Mouse (Mus musculus): ENCODE data around the gene Gjb1. TPM values are rescaled to one million over a fixed set of nuclear protein-coding genes. Genes with fewer than 3 reads are reported as not detected.

The Gjb1 gene
- total and polyA plus RNA-seq, 3 experiments: not detected

DNA sequence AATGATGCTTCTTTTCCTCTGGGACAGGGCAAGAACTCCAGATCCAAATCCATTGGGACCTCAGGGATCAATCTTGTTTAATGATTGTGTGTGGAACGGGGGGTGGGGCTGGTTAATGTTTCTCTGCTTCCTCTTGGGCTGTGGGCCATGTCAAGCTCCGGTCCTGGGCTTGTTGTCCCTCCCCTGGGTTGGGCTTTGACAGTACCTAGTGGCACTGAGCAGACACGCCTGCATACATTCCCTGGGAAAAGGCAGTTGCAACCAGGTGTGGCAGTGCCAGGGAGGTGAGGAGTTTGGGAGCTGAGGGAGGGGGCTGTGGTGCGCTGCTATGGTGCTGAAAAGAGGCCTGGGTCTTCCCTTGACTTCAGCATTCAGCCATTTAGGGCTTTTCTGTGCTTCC lies 898 bp downstream of the Gjb1 start:
- no peak for TF ChIP-seq TAL1 (conservative IDR thresholded peaks at IDR 0.05; ENCODE audit: low read depth, low read length)
- TF ChIP-seq POLR2AphosphoS5 (IDR thresholded peaks at IDR 0.05; ENCODE audit: insufficient replicate concordance, low read depth, low read length): no peak
- TF ChIP-seq CTCF (IDR thresholded peaks at IDR 0.05; ENCODE audit: low read depth, low read length): no peak
- no peak for TF ChIP-seq GATA1 (IDR thresholded peaks at IDR 0.05; ENCODE audit: borderline replicate concordance, low read length)
- no peak for TF ChIP-seq GATA2 (IDR thresholded peaks at IDR 0.05; ENCODE audit: borderline replicate concordance, low read depth, low read length)
- ATAC-seq (ENCODE audit: extremely low read depth, insufficient number of reproducible peaks, low FRiP score, poor library complexity, severe bottlenecking) (no peak), DNase-seq (ENCODE audit: low spot score) (no peak)
- peaks cover 12% of the 10 kb centered on the region for H3K27me3 ChIP-seq (ENCODE audit: insufficient read depth, low read length)
- H3K36me3 ChIP-seq (replicated peaks): no peaks in the 10 kb centered on the region
- no peaks in the 10 kb centered on the region for H3K9me3 ChIP-seq (replicated peaks)
- no peaks in the 10 kb centered on the region for H3K4me1 ChIP-seq (ENCODE audit: insufficient read depth, low read depth, low read length)
- H3K4me3 ChIP-seq (ENCODE audit: low read depth, low read length): no peak overlapping the region

DNA sequence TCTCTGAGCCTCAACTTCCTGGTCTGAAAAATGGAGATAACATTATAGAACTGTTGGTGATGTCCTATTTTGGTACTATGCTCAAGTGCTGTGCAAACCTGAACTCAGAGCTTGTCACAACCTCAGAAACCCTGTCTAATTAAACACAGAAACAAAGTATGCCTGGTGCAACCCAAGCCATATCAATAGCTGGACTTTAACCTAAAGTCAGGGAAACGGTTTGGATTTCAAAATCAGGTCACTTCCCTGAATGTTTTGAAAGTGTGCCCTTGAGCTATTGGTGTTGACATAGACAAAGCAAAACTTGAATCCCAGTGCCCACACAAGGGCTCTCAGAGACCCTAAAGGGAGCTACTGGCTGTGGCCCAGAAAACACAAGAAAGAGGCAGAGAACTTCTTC lies 3.6 kb downstream of the Gjb1 start:
- no peak for DNase-seq (ENCODE audit: low spot score)
- ATAC-seq (ENCODE audit: extremely low read depth, insufficient number of reproducible peaks, low FRiP score, poor library complexity, severe bottlenecking): no peak
- Histone ChIP-seq H3K4me1 (ENCODE audit: insufficient read depth, low read depth, low read length) (no peaks in the 10 kb centered on the region), H3K9me3 (replicated peaks) (no peaks in the 10 kb centered on the region), H3K4me3 (ENCODE audit: low read depth, low read length) (no peak overlapping the region), H3K36me3 (replicated peaks) (no peaks in the 10 kb centered on the region), H3K27me3 (ENCODE audit: insufficient read depth, low read length) (peaks cover 15% of the 10 kb centered on the region)
- TF ChIP-seq CTCF (IDR thresholded peaks at IDR 0.05; ENCODE audit: low read depth, low read length): no peak
- TF ChIP-seq GATA1 (IDR thresholded peaks at IDR 0.05; ENCODE audit: borderline replicate concordance, low read length): no peak
- no peak for TF ChIP-seq POLR2AphosphoS5 (IDR thresholded peaks at IDR 0.05; ENCODE audit: insufficient replicate concordance, low read depth, low read length)
- TF ChIP-seq TAL1 (conservative IDR thresholded peaks at IDR 0.05; ENCODE audit: low read depth, low read length): no peak
- no peak for TF ChIP-seq GATA2 (IDR thresholded peaks at IDR 0.05; ENCODE audit: borderline replicate concordance, low read depth, low read length)

DNA sequence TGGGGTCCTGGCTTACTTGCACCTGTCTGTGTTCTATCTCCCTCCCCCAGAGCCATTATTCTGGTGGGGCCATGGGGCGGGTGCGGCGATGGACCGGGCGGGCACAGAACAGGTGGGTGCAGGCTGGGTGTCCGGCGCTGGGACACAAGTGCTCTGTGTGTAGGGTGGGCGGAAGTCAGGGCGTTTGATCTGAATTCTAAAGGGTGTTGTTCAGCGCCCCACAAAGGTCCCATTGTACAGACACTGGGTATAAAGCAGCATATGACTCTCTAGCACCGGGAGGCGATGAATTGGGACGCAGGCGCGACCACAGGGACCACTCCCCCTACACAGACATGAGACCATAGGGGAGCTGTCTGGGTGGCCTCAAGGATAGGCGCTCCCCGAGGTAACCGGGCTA lies 7.3 kb downstream of the Gjb1 start:
- Histone ChIP-seq H3K36me3 (replicated peaks) (no peaks in the 10 kb centered on the region), H3K9me3 (replicated peaks) (no peaks in the 10 kb centered on the region), H3K4me1 (ENCODE audit: insufficient read depth, low read depth, low read length) (no peaks in the 10 kb centered on the region), H3K4me3 (ENCODE audit: low read depth, low read length) (no peak overlapping the region), H3K27me3 (ENCODE audit: insufficient read depth, low read length) (peaks cover 16% of the 10 kb centered on the region; the same call in 1 of the 2 replicates)
- no peak for DNase-seq (ENCODE audit: low spot score)
- TF ChIP-seq GATA2 (IDR thresholded peaks at IDR 0.05; ENCODE audit: borderline replicate concordance, low read depth, low read length) (no peak), TAL1 (conservative IDR thresholded peaks at IDR 0.05; ENCODE audit: low read depth, low read length) (no peak), GATA1 (IDR thresholded peaks at IDR 0.05; ENCODE audit: borderline replicate concordance, low read length) (no peak), POLR2AphosphoS5 (IDR thresholded peaks at IDR 0.05; ENCODE audit: insufficient replicate concordance, low read depth, low read length) (no peak), CTCF (IDR thresholded peaks at IDR 0.05; ENCODE audit: low read depth, low read length) (no peak)
- no peak for ATAC-seq (ENCODE audit: extremely low read depth, insufficient number of reproducible peaks, low FRiP score, poor library complexity, severe bottlenecking)

DNA sequence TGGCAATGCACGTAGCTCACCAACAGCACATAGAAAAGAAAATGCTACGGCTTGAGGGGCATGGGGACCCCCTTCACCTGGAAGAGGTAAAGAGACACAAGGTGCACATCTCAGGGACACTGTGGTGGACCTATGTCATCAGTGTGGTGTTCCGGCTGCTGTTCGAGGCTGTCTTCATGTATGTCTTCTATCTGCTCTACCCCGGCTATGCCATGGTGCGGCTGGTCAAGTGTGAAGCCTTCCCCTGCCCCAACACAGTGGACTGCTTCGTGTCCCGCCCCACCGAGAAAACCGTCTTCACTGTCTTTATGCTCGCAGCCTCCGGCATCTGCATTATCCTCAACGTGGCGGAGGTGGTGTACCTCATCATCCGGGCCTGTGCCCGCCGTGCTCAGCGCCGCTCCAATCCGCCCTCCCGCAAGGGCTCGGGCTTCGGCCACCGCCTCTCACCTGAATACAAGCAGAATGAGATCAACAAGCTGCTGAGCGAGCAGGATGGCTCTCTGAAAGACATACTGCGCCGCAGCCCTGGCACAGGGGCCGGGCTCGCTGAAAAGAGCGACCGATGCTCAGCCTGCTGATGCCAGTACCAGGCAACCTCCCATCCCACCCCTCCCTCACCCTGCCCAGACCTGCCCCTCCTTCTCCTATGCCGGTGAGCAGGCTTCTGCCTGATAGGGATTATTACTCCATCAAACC lies 8.4 kb downstream of the Gjb1 start:
- no peak for TF ChIP-seq POLR2AphosphoS5 (IDR thresholded peaks at IDR 0.05; ENCODE audit: insufficient replicate concordance, low read depth, low read length)
- TF ChIP-seq CTCF (IDR thresholded peaks at IDR 0.05; ENCODE audit: low read depth, low read length): no peak
- TF ChIP-seq GATA2 (IDR thresholded peaks at IDR 0.05; ENCODE audit: borderline replicate concordance, low read depth, low read length): no peak
- TF ChIP-seq TAL1 (conservative IDR thresholded peaks at IDR 0.05; ENCODE audit: low read depth, low read length): no peak
- no peak for TF ChIP-seq GATA1 (IDR thresholded peaks at IDR 0.05; ENCODE audit: borderline replicate concordance, low read length)
- ATAC-seq (ENCODE audit: extremely low read depth, insufficient number of reproducible peaks, low FRiP score, poor library complexity, severe bottlenecking): no peak
- no peak for DNase-seq (ENCODE audit: low spot score)
- Histone ChIP-seq H3K36me3 (replicated peaks) (no peaks in the 10 kb centered on the region), H3K4me1 (ENCODE audit: insufficient read depth, low read depth, low read length) (no peaks in the 10 kb centered on the region), H3K9me3 (replicated peaks) (no peaks in the 10 kb centered on the region), H3K4me3 (ENCODE audit: low read depth, low read length) (no peak overlapping the region), H3K27me3 (ENCODE audit: insufficient read depth, low read length) (peaks cover 19% of the 10 kb centered on the region; the same call in 1 of the 2 replicates)

DNA sequence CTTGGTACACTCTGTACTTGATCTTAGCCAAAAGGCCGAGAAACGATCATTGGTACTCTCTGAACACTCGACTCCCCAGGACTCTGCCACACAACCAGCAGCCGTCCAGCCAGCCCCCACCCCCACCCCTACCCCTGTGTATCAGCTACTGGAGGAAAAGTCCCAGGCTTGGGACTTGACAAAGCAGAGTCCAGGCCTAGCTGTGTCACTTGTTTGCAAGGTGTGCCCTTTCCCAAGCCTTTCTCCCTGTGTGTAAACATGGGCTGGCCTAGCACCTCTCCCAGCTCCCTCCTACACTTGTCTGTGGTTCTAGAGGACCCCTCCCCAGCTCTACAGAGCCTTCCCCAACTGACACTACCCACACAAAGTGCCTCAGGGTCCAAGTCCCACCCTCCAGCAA lies 10.0 kb downstream of the Gjb1 start:
- DNase-seq (ENCODE audit: low spot score) (no peak), ATAC-seq (ENCODE audit: extremely low read depth, insufficient number of reproducible peaks, low FRiP score, poor library complexity, severe bottlenecking) (no peak)
- no peaks in the 10 kb centered on the region for H3K36me3 ChIP-seq (replicated peaks)
- H3K4me3 ChIP-seq (ENCODE audit: low read depth, low read length): no peak overlapping the region
- H3K9me3 ChIP-seq (replicated peaks): no peaks in the 10 kb centered on the region
- peaks cover 19% of the 10 kb centered on the region; the same call in 1 of the 2 replicates for H3K27me3 ChIP-seq (ENCODE audit: insufficient read depth, low read length)
- TF ChIP-seq TAL1 (conservative IDR thresholded peaks at IDR 0.05; ENCODE audit: low read depth, low read length) (no peak), CTCF (IDR thresholded peaks at IDR 0.05; ENCODE audit: low read depth, low read length) (no peak), POLR2AphosphoS5 (IDR thresholded peaks at IDR 0.05; ENCODE audit: insufficient replicate concordance, low read depth, low read length) (no peak), GATA1 (IDR thresholded peaks at IDR 0.05; ENCODE audit: borderline replicate concordance, low read length) (no peak), GATA2 (IDR thresholded peaks at IDR 0.05; ENCODE audit: borderline replicate concordance, low read depth, low read length) (no peak)
- H3K4me1 ChIP-seq (ENCODE audit: insufficient read depth, low read depth, low read length): no peaks in the 10 kb centered on the region

DNA sequence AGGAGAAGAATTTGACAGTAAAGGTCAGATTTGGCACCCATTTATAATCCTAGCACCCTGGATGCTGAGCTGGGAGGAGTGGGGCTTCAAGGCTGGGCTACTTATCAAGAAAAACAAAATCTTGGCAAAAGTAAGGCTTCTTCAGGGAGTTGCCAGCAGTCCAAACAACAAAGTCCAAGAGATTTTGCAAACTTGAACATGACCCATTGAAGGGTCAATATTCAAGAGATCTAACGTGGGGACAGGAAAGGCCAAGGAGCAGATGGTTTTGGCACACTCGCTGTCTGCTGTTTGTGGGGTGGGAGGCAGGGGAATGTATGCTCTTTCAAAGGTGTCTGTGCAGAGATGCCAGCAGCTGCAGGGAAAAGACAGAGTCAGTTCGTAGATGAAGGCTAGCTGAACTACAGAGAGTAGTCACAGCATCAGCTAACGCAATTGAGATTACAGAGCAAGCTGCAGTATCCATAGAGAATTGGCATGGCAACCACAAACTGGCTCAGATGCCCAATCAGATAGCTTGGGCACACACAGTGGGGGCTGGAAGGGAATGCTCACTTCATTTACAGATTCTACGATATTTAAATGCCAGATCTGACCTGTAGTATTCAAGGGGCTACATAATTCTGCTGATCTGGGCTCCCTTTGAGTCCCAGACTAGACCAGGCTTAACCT lies 12.8 kb downstream of the Gjb1 start:
- DNase-seq (ENCODE audit: low spot score) (no peak), ATAC-seq (ENCODE audit: extremely low read depth, insufficient number of reproducible peaks, low FRiP score, poor library complexity, severe bottlenecking) (no peak)
- Histone ChIP-seq H3K27me3 (ENCODE audit: insufficient read depth, low read length) (peaks cover 12% of the 10 kb centered on the region; the same call in 1 of the 2 replicates), H3K9me3 (replicated peaks) (no peaks in the 10 kb centered on the region), H3K4me3 (ENCODE audit: low read depth, low read length) (no peak overlapping the region), H3K36me3 (replicated peaks) (no peaks in the 10 kb centered on the region), H3K4me1 (ENCODE audit: insufficient read depth, low read depth, low read length) (no peaks in the 10 kb centered on the region)
- no peak for TF ChIP-seq POLR2AphosphoS5 (IDR thresholded peaks at IDR 0.05; ENCODE audit: insufficient replicate concordance, low read depth, low read length)
- TF ChIP-seq GATA1 (IDR thresholded peaks at IDR 0.05; ENCODE audit: borderline replicate concordance, low read length): no peak
- TF ChIP-seq CTCF (IDR thresholded peaks at IDR 0.05; ENCODE audit: low read depth, low read length): no peak
- no peak for TF ChIP-seq GATA2 (IDR thresholded peaks at IDR 0.05; ENCODE audit: borderline replicate concordance, low read depth, low read length)
- no peak for TF ChIP-seq TAL1 (conservative IDR thresholded peaks at IDR 0.05; ENCODE audit: low read depth, low read length)
